Mouse (Mus musculus) E14TG2a.4 (cell line): ENCODE data around the gene Myo10.

ENCODE experiments used
- CTCF ChIP-seq: conservative IDR thresholded peaks from 2 replicates; pipeline ENCODE4 v1.5.1; 2014; ENCODE audit warnings: low read length
- NANOG ChIP-seq: IDR thresholded peaks from 2 replicates; pipeline ENCODE4 v1.6.1; 2014; ENCODE audit warnings: borderline replicate concordance, low read length, mixed read lengths
- POU5F1 ChIP-seq: IDR thresholded peaks from 2 replicates; pipeline ENCODE4 v1.6.1; 2014; ENCODE audit warnings: low read length, borderline replicate concordance

- TF ChIP-seq CTCF (no peak), NANOG (no peak), POU5F1 (no peak)
Measured at GRCm38 (mm10) chr15:25726814-25727213, 104.5 kb downstream of the Myo10 start.
